Mouse (Mus musculus) lung, postnatal 25 days (tissue): Measurements from ENCODE around the gene Cavin1.
A peak's percentile ranks its signal among the peaks of the same experiment; 100 is the strongest.

Experiments
- DNase-seq: peaks from one replicate; pipeline ENCODE4 v3.0.0; 2022; ENCODE audit warnings: low spot score

The Cavin1 gene

GRCm38 (mm10) chr11:100957915-100958469 lies 12.7 kb downstream of the Cavin1 start:
- no peak for DNase-seq

GRCm38 (mm10) chr11:100957244-100957643 lies 13.4 kb downstream of the Cavin1 start:
- peak; percentile 91 for DNase-seq

- DNase-seq: no peak
These were observed 21.1 kb downstream of the Cavin1 start for GRCm38 (mm10) chr11:100949540-100949939.

- no peak for DNase-seq
These were observed 22.4 kb downstream of the Cavin1 start for GRCm38 (mm10) chr11:100948317-100948716.

GRCm38 (mm10) chr11:100947548-100947947 lies 23.1 kb downstream of the Cavin1 start:
- no peak for DNase-seq

- no peak for DNase-seq
These were observed 23.8 kb downstream of the Cavin1 start for GRCm38 (mm10) chr11:100946862-100947261.

GRCm38 (mm10) chr11:100942388-100942787 lies 28.3 kb downstream of the Cavin1 start:
- no peak for DNase-seq

- peak; percentile 99 for DNase-seq
These were observed 31.1 kb downstream of the Cavin1 start, which contains the start of gene Stat3 for GRCm38 (mm10) chr11:100939512-100940151. Gene Stat3, minus strand, starts transcription at chr11:100939540.

GRCm38 (mm10) chr11:100938711-100939511 lies 31.8 kb downstream of the Cavin1 start:
- peak; percentile 21 for DNase-seq

GRCm38 (mm10) chr11:100938112-100938511 lies 32.6 kb downstream of the Cavin1 start:
- peak; percentile 84 for DNase-seq

GRCm38 (mm10) chr11:100937295-100937694 lies 33.4 kb downstream of the Cavin1 start:
- no peak for DNase-seq

GRCm38 (mm10) chr11:100935373-100936355 lies 35.0 kb downstream of the Cavin1 start:
- peak; percentile 64 for DNase-seq

- DNase-seq: peak; percentile 59
These were observed 39.3 kb downstream of the Cavin1 start for GRCm38 (mm10) chr11:100931254-100931921.

GRCm38 (mm10) chr11:100930611-100931010 lies 40.1 kb downstream of the Cavin1 start:
- no peak for DNase-seq

- no peak for DNase-seq
These were observed 43.3 kb downstream of the Cavin1 start for GRCm38 (mm10) chr11:100927386-100927785.

GRCm38 (mm10) chr11:100924386-100924919 lies 46.2 kb downstream of the Cavin1 start:
- no peak for DNase-seq

GRCm38 (mm10) chr11:100920887-100921624 lies 49.6 kb downstream of the Cavin1 start:
- DNase-seq: no peak

- DNase-seq: no peak
These were observed 52.7 kb downstream of the Cavin1 start for GRCm38 (mm10) chr11:100918007-100918406.

- no peak for DNase-seq
These were observed 54.2 kb downstream of the Cavin1 start for GRCm38 (mm10) chr11:100916432-100916971.

GRCm38 (mm10) chr11:100915063-100915462 lies 55.6 kb downstream of the Cavin1 start:
- DNase-seq: no peak
